Mouse (Mus musculus) embryonic facial prominence, embryonic 11.5 days (tissue): ENCODE measurements around the gene Lin7a. TPM values are rescaled to one million over a fixed set of nuclear protein-coding genes. Genes with fewer than 3 reads are reported as not detected.
"Not testable (repeated sequence)": the region's sequence is repeated elsewhere in the genome, so short reads cannot be mapped to it uniquely, and the experiment has no call there.

ENCODE experiments used
- ATAC-seq: fragments of 200-750 bp; cut with Nextera tagmentation; replicated peaks from 2 replicates; pipeline ENCODE4 v1.8.0; 2017; ENCODE audit warnings: low read depth; ENCODE audit not compliant: insufficient number of reproducible peaks, low FRiP score, low TSS enrichment
- DNase-seq: peaks from one replicate; pipeline ENCODE4 v3.0.0-alpha.2; 2015; ENCODE audit warnings: low spot score
- H3K27ac ChIP-seq: fragments of 300-500 bp; sonication (generic); replicated peaks from 2 replicates; pipeline ENCODE4 v1.5.1; 2014; ENCODE audit warnings: mild to moderate bottlenecking, low read depth, low read length, control low read depth
- H3K27me3 ChIP-seq: fragments of 300-500 bp; sonication (generic); 2 replicates; pipeline ENCODE4 v1.6.1; 2014; ENCODE audit warnings: mild to moderate bottlenecking, low read length, moderate library complexity, mixed read lengths; ENCODE audit not compliant: control insufficient read depth, insufficient read depth
- H3K36me3 ChIP-seq: fragments of 300-500 bp; sonication (generic); replicated peaks from 2 replicates; pipeline ENCODE4 v1.6.1; 2014; ENCODE audit warnings: low read depth, mild to moderate bottlenecking, low read length, moderate library complexity, mixed read lengths; ENCODE audit not compliant: control insufficient read depth, insufficient read depth
- H3K4me1 ChIP-seq: fragments of 300-500 bp; sonication (generic); 2 replicates; pipeline ENCODE4 v1.6.1; 2014; ENCODE audit warnings: low read length, mixed read lengths; ENCODE audit not compliant: control insufficient read depth, insufficient read depth
- H3K4me2 ChIP-seq: fragments of 300-500 bp; sonication (generic); 2 replicates; pipeline ENCODE4 v1.6.1; 2014; ENCODE audit warnings: low read depth, mild to moderate bottlenecking, control low read depth, low read length, moderate library complexity
- H3K4me3 ChIP-seq: fragments of 300-500 bp; sonication (generic); 2 replicates; pipeline ENCODE4 v1.5.1; 2014; ENCODE audit warnings: low read depth, low read length, control low read depth
- H3K9ac ChIP-seq: fragments of 300-500 bp; sonication (generic); replicated peaks from 2 replicates; pipeline ENCODE4 v1.6.1; 2014; ENCODE audit warnings: mild to moderate bottlenecking, control low read depth, low read length
- H3K9me3 ChIP-seq: fragments of 300-500 bp; sonication (generic); replicated peaks from 2 replicates; pipeline ENCODE4 v1.6.1; 2016; ENCODE audit warnings: mild to moderate bottlenecking, low read length, inconsistent platforms, mixed read lengths; ENCODE audit not compliant: control insufficient read depth
- WGBS: fragments of 180-500 bp; shearing (Covaris S2); extraction: QIAGEN DNeasy Blood & Tissue Kit; methylation state at CpG from one replicate; pipeline ENCODE4 v1.1.7; 2014; 5-methylcytosine and 5-hydroxymethylcytosine counted together
- polyA plus RNA-seq: library from polyadenylated mRNA; unstranded; fragments of >200 nt; fragmentation: Nextera tagmentation; extraction: Ambion mirVana; gene quantifications from 2 replicates; pipeline ENCODE4 v1.2.1, GENCODE M21; 2014

Gene Lin7a
- polyA plus RNA-seq, 1 experiment from 2014 or later = 4.0 TPM

GRCm38 (mm10) chr10:107238861-107239435 lies 32.5 kb upstream of the Lin7a start:
- ATAC-seq (no peak), DNase-seq (no peak)
- Histone ChIP-seq H3K4me1 (no peaks in the 10 kb centered on the region), H3K36me3 (no peaks in the 10 kb centered on the region), H3K9me3 (no peaks in the 10 kb centered on the region), H3K27me3 (no peaks in the 10 kb centered on the region), H3K4me3 (no peak overlapping the region), H3K9ac (no peak overlapping the region), H3K27ac (no peak overlapping the region), H3K4me2 (no peak overlapping the region)
- WGBS = 84% methylated on average over 3 of the region's 3 CpGs

- DNase-seq = no peak
- no peak overlapping the region for H3K4me2 ChIP-seq
- H3K4me1 ChIP-seq = no peaks in the 10 kb centered on the region
- H3K9ac ChIP-seq = no peak overlapping the region
- no peaks in the 10 kb centered on the region for H3K36me3 ChIP-seq
- no peak for ATAC-seq
- no peaks in the 10 kb centered on the region for H3K27me3 ChIP-seq
- H3K4me3 ChIP-seq = no peak overlapping the region
- WGBS = 71% methylated on average over 2 of the region's 2 CpGs
- no peak overlapping the region for H3K27ac ChIP-seq
- no peaks in the 10 kb centered on the region for H3K9me3 ChIP-seq
Measured at GRCm38 (mm10) chr10:107239651-107240330, 31.7 kb upstream of the Lin7a start.

- H3K27ac ChIP-seq = no peak overlapping the region
- H3K36me3 ChIP-seq = no peaks in the 10 kb centered on the region
- H3K4me1 ChIP-seq = no peaks in the 10 kb centered on the region
- H3K9ac ChIP-seq = no peak overlapping the region
- no peaks in the 10 kb centered on the region for H3K9me3 ChIP-seq
- no peak overlapping the region for H3K4me2 ChIP-seq
- ATAC-seq = no peak
- H3K4me3 ChIP-seq = no peak overlapping the region
- 62% methylated on average over 1 of the region's 1 CpGs for whole genome bisulfite sequencing
- no peak for DNase-seq
- no peaks in the 10 kb centered on the region for H3K27me3 ChIP-seq
Measured at GRCm38 (mm10) chr10:107240446-107240845, 31.0 kb upstream of the Lin7a start.

GRCm38 (mm10) chr10:107240986-107241385 lies 30.5 kb upstream of the Lin7a start:
- Histone ChIP-seq H3K9me3 (no peaks in the 10 kb centered on the region), H3K27me3 (no peaks in the 10 kb centered on the region), H3K9ac (no peak overlapping the region), H3K27ac (no peak overlapping the region), H3K4me2 (no peak overlapping the region), H3K36me3 (no peaks in the 10 kb centered on the region), H3K4me1 (no peaks in the 10 kb centered on the region), H3K4me3 (no peak overlapping the region)
- 87% methylated on average over 3 of the region's 3 CpGs for WGBS
- ATAC-seq (no peak), DNase-seq (no peak)

- Histone ChIP-seq H3K4me2 (no peak overlapping the region), H3K36me3 (no peaks in the 10 kb centered on the region), H3K9ac (no peak overlapping the region), H3K27ac (no peak overlapping the region), H3K4me3 (no peak overlapping the region), H3K9me3 (no peaks in the 10 kb centered on the region), H3K27me3 (no peaks in the 10 kb centered on the region), H3K4me1 (no peaks in the 10 kb centered on the region)
- no peak for DNase-seq
- ATAC-seq = no peak
Measured at GRCm38 (mm10) chr10:107241406-107241805, 30.1 kb upstream of the Lin7a start.

- not testable (repeated sequence) for DNase-seq, H3K4me3 ChIP-seq, H3K4me2 ChIP-seq, H3K9ac ChIP-seq, H3K4me1 ChIP-seq, H3K27me3 ChIP-seq, H3K9me3 ChIP-seq, H3K36me3 ChIP-seq, ATAC-seq, H3K27ac ChIP-seq
- WGBS = 93% methylated on average over 1 of the region's 1 CpGs
Measured at GRCm38 (mm10) chr10:107241999-107242398, 29.5 kb upstream of the Lin7a start.

- H3K9me3 ChIP-seq = no peaks in the 10 kb centered on the region
- H3K4me1 ChIP-seq = no peaks in the 10 kb centered on the region
- DNase-seq (no peak), ATAC-seq (no peak)
- no peak overlapping the region for H3K4me3 ChIP-seq
- no peak overlapping the region for H3K9ac ChIP-seq
- H3K4me2 ChIP-seq = no peak overlapping the region
- WGBS = 91% methylated on average over 1 of the region's 1 CpGs
- no peak overlapping the region for H3K27ac ChIP-seq
- no peaks in the 10 kb centered on the region for H3K27me3 ChIP-seq
- H3K36me3 ChIP-seq = no peaks in the 10 kb centered on the region
Measured at GRCm38 (mm10) chr10:107242696-107243400, 28.6 kb upstream of the Lin7a start.

GRCm38 (mm10) chr10:107244211-107244610 lies 27.3 kb upstream of the Lin7a start:
- H3K27ac ChIP-seq = no peak overlapping the region
- no peak overlapping the region for H3K4me3 ChIP-seq
- H3K27me3 ChIP-seq = no peaks in the 10 kb centered on the region
- H3K36me3 ChIP-seq = no peaks in the 10 kb centered on the region
- H3K4me2 ChIP-seq = no peak overlapping the region
- WGBS = 67% methylated on average over 2 of the region's 2 CpGs
- ATAC-seq (no peak), DNase-seq (no peak)
- no peaks in the 10 kb centered on the region for H3K4me1 ChIP-seq
- H3K9me3 ChIP-seq = no peaks in the 10 kb centered on the region
- no peak overlapping the region for H3K9ac ChIP-seq
